8 mouse cellular contexts compared by ENCODE assay signal in the genomic region with DNA sequence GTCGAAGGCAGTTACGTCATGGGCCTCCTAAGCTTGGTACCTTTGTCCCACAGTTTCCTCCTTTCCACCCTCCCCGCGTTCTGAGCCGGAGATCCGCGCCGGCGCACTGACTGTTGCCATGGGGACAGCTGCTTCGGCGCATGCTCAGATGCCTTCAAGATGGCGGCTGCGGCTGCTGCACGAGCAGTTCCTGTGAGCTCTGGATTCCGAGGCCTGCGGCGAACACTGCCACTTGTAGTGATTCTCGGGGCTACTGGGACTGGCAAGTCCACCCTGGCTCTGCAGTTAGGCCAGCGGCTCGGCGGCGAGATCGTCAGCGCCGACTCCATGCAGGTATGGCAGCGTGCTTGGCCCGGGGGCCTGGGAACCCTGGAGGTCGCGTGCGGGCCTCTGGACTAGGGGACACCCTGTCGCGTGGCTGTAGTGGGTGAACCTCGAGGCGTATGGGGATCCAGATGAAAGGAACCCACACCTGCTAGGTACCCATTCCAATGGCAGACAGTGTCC. TPM values are rescaled to one million over a fixed set of nuclear protein-coding genes. Genes with fewer than 3 reads are reported as not detected.
DNase-seq lines count a peak whose midpoint lies in the region; ATAC-seq lines count a peak whose summit lies in the region.

Trit1 (plus strand) TSS at position 147 of the 507 bp plus-strand sequence.

- peak; percentile 93 for ATAC-seq in heart, embryonic 15.5 days (replicated peaks; ENCODE audit: insufficient number of reproducible peaks, insufficient read depth, low FRiP score, low read depth)
- ATAC-seq in liver, embryonic 15.5 days (ENCODE audit: insufficient read depth), result peak; percentile 85
- ATAC-seq in neural tube, embryonic 12.5 days (ENCODE audit: low FRiP score, low read depth), result peak; percentile 78

- H3K4me3 ChIP-seq in forebrain, embryonic 10.5 days, result peak within 1 kb of the TSS; percentile 78
- peak within 1 kb of the TSS; percentile 93 for H3K4me3 ChIP-seq in heart, embryonic 15.5 days
- peak within 1 kb of the TSS; percentile 83 for H3K4me3 ChIP-seq in liver, embryonic 15.5 days (replicated peaks)
- peak within 1 kb of the TSS; percentile 90 for H3K4me3 ChIP-seq in neural tube, embryonic 12.5 days

- under 1% methylated on average over 34 of the region's 34 CpGs for WGBS in forebrain, embryonic 10.5 days
- WGBS in heart, embryonic 15.5 days, result under 1% methylated on average over 34 of the region's 34 CpGs
- WGBS in liver, embryonic 15.5 days (ENCODE audit: insufficient replicate concordance), result under 1% methylated on average over 34 of the region's 34 CpGs
- WGBS in neural tube, embryonic 12.5 days, result under 1% methylated on average over 34 of the region's 34 CpGs

- H3K27me3 ChIP-seq in forebrain, embryonic 10.5 days (ENCODE audit: poor library complexity, severe bottlenecking), result no peaks in the 10 kb centered on the region
- H3K27me3 ChIP-seq in heart, embryonic 15.5 days, result no peaks in the 10 kb centered on the region
- no peaks in the 10 kb centered on the region; the same call in 1 of the 2 replicates for H3K27me3 ChIP-seq in liver, embryonic 15.5 days
- no peaks in the 10 kb centered on the region for H3K27me3 ChIP-seq in neural tube, embryonic 12.5 days (replicated peaks)

- H3K9me3 ChIP-seq in forebrain, embryonic 10.5 days, result no peaks in the 10 kb centered on the region
- no peaks in the 10 kb centered on the region for H3K9me3 ChIP-seq in heart, embryonic 15.5 days (replicated peaks)
- H3K9me3 ChIP-seq in liver, embryonic 15.5 days (replicated peaks), result no peaks in the 10 kb centered on the region
- no peaks in the 10 kb centered on the region for H3K9me3 ChIP-seq in neural tube, embryonic 12.5 days

- peak within 1 kb of the TSS; percentile 93 for H3K27ac ChIP-seq in forebrain, embryonic 10.5 days
- H3K27ac ChIP-seq in heart, embryonic 15.5 days, result peak within 1 kb of the TSS; percentile 90
- H3K27ac ChIP-seq in liver, embryonic 15.5 days (replicated peaks), result peak within 1 kb of the TSS; percentile 75
- peak within 1 kb of the TSS; percentile 91 for H3K27ac ChIP-seq in neural tube, embryonic 12.5 days

- H3K36me3 ChIP-seq in forebrain, embryonic 10.5 days (replicated peaks), result peaks cover 31% of the 10 kb centered on the region
- peaks cover 6% of the 10 kb centered on the region; the same call in 1 of the 2 replicates for H3K36me3 ChIP-seq in heart, embryonic 15.5 days
- H3K36me3 ChIP-seq in liver, embryonic 15.5 days (replicated peaks), result 0 out of 2 replicates have a peak, but pooled peaks cover 3% of the 10 kb centered on the region
- 0 out of 2 replicates have a peak, but pooled peaks cover 2% of the 10 kb centered on the region for H3K36me3 ChIP-seq in neural tube, embryonic 12.5 days

- H3K4me2 ChIP-seq in heart, embryonic 15.5 days, result peak within 1 kb of the TSS; percentile 80
- H3K4me2 ChIP-seq in liver, embryonic 15.5 days, result peak within 1 kb of the TSS; percentile 79
- H3K4me2 ChIP-seq in neural tube, embryonic 12.5 days (replicated peaks), result peak within 1 kb of the TSS; percentile 90

- H3K4me1 ChIP-seq in forebrain, embryonic 10.5 days, result peaks cover 65% of the 10 kb centered on the region
- H3K4me1 ChIP-seq in heart, embryonic 15.5 days (replicated peaks), result peaks cover 24% of the 10 kb centered on the region
- peaks cover 31% of the 10 kb centered on the region for H3K4me1 ChIP-seq in liver, embryonic 15.5 days (replicated peaks)
- peaks cover 52% of the 10 kb centered on the region for H3K4me1 ChIP-seq in neural tube, embryonic 12.5 days

- peak; percentile 94 for DNase-seq in CD8-positive naive resting alpha-beta T cell, adult 2 months (ENCODE audit: low read depth in 2 of 2, low spot score in 2 of 2)
- peak; percentile 89 for DNase-seq in c-Kit-positive CD71-negative TER-119-negative erythroid progenitor cells, embryonic 14.5 days (ENCODE audit: low read depth)
- peak; percentile 98 for DNase-seq in forebrain, embryonic 10.5 days (ENCODE audit: extremely low spot score, low spot score)
- DNase-seq in kidney, postnatal 36 days, result peak; percentile 95 to 97
- DNase-seq in telencephalon, adult 2 months (ENCODE audit: low read depth, low spot score), result peak; percentile 87

- H3K9ac ChIP-seq in heart, embryonic 15.5 days, result peak within 1 kb of the TSS; percentile 89
- H3K9ac ChIP-seq in liver, embryonic 15.5 days, result peak within 1 kb of the TSS; percentile 79
- peak within 1 kb of the TSS; percentile 82 for H3K9ac ChIP-seq in neural tube, embryonic 12.5 days

RNA-seq across cellular contexts. Expression of gene Trit1, which starts in this region (rescaled TPM):
- 23.8 and 25.9 TPM in 2 replicates for polyA plus RNA-seq in forebrain, embryonic 10.5 days (2016; fragmentation: Nextera tagmentation; extraction: Ambion mirVana)
- 9.9 and 10.9 TPM in 2 replicates for polyA plus RNA-seq in heart, embryonic 15.5 days (2015; fragmentation: Nextera tagmentation; extraction: Ambion mirVana)
- polyA plus RNA-seq in liver, embryonic 15.5 days (2015; fragmentation: Nextera tagmentation; extraction: Ambion mirVana), result 5.7 and 6.3 TPM in 2 replicates
- polyA plus RNA-seq in neural tube, embryonic 12.5 days (2016; fragmentation: Nextera tagmentation; extraction: Ambion mirVana), result 26.6 and 29.7 TPM in 2 replicates

Comparison
In these comparisons a context has a peak if more than half of its experiments do, and no peak if none do; other contexts are left out.
1. Peak in every context shown above with its lines: DNase-seq, ATAC-seq, H3K4me3 ChIP-seq and H3K27ac ChIP-seq.